Mouse (Mus musculus): Measurements from ENCODE around the gene Nfatc3.
A peak's percentile ranks its signal among the peaks of the same experiment; 100 is the strongest.
"Not testable (repeated sequence)": the region's sequence is repeated elsewhere in the genome, so short reads cannot be mapped to it uniquely, and the experiment has no call there.

The Nfatc3 gene

DNA sequence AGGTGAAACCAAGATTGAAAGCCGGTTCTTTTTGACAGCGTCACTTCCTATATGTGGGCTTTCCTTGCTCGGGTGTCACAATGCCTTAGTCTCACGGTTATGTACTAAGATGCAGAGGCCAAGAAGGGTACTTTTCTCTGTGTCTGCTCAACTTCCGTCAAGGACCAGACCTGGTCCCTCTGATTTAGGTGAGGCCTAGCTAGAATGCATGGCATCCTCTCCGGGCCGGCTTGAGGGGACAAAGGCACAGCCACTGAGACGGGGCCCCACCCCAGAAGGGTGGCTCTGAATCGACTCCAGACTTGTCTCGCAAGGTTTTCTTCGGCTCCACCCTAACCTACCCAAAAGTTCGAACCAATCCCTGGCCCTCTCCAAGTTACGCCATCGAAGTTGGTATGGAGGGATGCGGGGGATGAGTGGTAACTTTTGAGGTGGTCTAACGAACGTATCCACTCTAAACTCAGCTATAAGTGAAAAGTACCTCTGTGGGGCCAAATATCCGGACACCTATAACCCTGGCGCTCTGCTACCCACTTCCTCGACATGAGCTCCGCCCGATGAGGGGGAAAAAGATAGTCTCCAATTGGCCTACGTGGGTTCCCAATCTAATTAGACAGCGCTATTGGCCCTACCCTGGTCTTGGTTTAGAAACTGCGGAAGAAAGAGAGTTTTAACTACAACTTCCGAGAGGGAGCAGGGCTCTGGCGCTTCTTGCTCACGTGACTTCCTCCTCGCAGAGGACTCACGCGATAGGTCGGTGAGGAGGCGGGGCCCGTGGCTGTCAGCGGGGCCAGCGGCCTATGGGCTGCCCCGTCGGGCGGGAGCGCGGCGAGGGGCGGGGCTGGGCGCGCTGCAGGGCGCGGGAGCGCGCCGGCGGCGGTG, at the start of gene Nfatc3:
Gene Nfatc3, plus strand, starts transcription at position 110 of the 882 bp plus-strand sequence.
- peak; percentile 96 for DNase-seq

- DNase-seq = peak; percentile 90
Observed at GRCm38 (mm10) chr8:106010748-106011642, 47.6 kb upstream of the Nfatc3 start.

- DNase-seq = no peak
Observed at GRCm38 (mm10) chr8:106011643-106011986, 47.0 kb upstream of the Nfatc3 start, which contains the start of gene Ddx28. Gene Ddx28 (minus strand): TSS chr8:106011882.

- not testable (repeated sequence) for DNase-seq
Observed at GRCm38 (mm10) chr8:106012203-106012602, 46.4 kb upstream of the Nfatc3 start.

DNA sequence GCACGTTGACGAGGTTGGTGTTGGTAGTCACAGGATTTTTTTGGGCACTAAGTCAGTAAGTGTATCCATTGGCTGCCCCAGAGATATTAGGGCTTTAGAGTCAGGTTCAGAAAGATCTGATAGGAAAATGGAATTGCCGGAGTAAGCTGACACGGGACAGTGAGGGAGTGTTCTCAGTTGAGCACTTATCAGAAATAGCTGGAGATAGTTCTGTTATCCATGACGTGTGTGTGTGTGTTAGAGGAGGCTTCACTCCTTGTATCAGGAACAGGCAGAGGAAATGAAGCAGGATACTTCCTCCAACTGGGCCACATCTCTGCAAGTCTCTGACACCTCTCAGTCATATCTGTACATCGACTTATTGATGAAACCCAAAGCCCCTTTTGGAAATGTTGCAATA, 42.4 kb upstream of the Nfatc3 start:
- no peak for DNase-seq

DNA sequence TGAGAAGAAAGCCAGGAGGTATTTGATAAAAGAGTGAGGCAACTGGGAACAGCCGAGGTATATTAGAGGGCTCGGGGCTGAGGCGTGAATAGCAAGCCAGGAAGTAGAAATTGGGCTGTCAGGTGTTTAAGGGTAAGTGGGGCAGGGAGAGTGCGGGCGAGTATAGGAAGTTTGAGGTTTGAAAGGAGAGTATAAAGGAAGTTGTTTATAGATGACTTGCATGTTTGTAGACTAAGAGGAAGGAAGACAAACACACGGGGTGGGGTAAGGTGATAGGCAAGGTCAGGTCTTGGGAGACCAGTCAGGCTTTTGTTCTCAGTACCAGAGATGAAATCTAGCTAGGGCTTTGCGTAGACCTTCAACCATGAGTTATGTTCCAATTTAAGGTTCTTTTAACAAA, 41.5 kb upstream of the Nfatc3 start:
- DNase-seq = no peak

DNA sequence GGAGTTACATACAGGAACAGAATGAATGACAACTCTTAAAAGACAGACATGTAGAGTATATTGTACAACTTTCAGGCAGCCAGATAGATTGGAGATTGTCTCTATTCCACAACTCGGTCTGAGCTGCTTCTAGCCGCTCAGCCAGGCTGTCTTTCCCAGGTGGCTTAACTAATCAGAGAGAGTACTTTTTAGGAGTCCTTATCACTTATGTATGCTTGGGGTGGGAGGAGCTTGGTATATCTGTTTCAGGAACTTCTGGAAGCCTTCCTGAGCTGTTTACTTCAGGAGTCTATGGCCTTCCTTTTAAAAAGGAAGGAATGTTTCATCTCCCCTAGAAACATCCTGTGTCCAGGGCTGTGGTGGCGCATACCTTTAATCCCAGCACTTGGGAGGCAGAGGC, 40.6 kb upstream of the Nfatc3 start:
- DNase-seq = no peak

DNA sequence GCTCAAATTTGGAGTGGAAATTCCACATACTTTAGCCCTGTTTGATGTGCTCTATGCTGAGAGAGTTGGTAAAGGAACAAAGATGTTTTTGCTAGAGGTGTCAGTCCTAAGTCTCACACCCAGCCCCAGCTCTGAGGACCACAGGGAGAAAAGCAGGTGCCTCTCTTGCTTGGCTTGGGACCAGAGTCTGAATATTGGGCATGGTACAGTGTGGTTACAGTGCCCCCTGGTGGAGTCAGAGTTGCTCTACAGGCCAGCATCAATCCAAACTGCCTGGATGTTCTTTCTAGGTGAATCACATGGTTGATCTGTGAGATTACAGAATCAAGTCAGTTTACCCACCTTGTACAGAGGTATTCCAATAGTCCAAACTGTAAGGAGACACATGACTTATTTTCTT, 36.2 kb upstream of the Nfatc3 start:
- peak; percentile 70 for DNase-seq

DNA sequence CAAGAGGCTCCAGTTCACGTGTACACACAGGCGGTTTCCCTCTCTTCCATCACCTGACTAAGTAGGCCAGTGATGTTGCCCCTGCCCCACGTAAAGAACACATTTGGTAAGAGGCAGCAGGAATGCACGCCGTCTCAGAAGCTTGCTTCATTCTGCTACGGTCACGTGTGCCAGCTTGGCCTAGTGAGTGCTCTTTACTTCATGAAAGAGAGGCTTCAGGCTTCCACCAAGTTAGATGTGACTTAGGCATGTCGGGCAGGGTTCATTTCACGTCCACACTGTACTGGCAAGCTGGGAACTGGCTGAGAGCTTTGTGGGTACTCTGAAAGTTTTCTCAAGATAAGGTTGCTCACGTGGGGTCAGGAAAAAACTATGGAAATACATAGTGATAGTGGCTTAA, 19.9 kb upstream of the Nfatc3 start:
- no peak for DNase-seq

- no peak for DNase-seq
Observed at GRCm38 (mm10) chr8:106039605-106040004, 19.0 kb upstream of the Nfatc3 start.

DNA sequence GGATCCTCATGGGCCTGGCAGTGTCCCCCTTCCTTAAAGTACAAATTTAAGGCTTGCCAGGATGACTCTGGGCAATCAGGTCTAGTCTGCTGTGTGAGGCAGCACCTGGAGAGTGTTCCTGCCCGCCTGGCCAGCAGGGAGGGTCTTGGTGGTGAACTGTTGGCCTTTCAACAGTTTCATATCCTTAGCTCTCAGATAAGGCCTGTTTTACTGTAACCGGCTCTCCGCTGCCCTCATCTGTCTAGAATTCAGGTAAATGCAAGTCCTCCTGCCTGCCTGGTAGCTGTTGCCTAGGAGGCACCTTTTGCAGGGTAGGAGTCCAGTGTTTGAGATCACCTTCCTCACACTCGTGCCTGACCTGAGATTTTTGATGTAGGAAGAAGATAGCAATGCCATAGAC, 18.4 kb upstream of the Nfatc3 start:
- no peak for DNase-seq

DNA sequence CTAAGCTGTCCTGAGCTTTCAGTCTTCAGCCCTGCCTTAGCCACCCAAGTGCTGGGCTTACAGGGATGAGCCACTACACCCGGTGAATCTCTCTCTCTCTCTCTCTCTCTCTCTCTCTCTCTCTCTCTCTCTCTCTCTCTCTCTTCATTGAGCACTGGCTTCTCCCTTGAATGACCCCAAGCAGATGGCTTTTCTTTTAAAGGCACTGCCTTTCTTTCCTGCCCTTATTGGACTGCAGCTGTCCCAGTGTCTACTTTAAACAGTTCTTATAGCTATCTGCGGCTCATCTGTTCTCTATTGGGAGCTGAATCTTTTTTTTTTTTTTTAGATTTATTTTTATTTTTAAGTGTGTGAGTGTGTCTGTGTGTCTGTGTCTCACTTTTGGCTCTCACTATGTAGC, 15.6 kb upstream of the Nfatc3 start:
- DNase-seq = no peak

DNA sequence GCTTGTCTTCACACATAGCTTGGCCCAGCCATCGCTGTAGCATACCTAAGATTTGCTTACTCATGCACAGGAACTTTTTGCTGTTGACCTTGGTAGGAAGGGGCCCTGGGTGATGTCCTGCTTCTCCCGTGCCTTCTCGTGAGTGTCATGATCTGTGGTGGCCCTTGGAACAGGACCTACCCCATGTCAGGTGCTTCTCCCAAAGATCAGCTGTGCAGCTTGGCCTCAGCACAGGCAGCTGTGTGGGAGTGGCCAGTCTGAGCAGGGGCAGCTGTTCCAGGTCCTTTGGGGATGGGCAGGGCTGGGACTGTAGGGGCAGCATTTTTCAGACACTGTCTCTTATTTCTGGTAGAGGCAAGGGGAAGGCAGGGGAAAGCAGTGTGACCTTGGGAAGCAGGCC, 14.5 kb upstream of the Nfatc3 start:
- no peak for DNase-seq

- no peak for DNase-seq
Observed at GRCm38 (mm10) chr8:106046872-106047559, 11.6 kb upstream of the Nfatc3 start.

DNA sequence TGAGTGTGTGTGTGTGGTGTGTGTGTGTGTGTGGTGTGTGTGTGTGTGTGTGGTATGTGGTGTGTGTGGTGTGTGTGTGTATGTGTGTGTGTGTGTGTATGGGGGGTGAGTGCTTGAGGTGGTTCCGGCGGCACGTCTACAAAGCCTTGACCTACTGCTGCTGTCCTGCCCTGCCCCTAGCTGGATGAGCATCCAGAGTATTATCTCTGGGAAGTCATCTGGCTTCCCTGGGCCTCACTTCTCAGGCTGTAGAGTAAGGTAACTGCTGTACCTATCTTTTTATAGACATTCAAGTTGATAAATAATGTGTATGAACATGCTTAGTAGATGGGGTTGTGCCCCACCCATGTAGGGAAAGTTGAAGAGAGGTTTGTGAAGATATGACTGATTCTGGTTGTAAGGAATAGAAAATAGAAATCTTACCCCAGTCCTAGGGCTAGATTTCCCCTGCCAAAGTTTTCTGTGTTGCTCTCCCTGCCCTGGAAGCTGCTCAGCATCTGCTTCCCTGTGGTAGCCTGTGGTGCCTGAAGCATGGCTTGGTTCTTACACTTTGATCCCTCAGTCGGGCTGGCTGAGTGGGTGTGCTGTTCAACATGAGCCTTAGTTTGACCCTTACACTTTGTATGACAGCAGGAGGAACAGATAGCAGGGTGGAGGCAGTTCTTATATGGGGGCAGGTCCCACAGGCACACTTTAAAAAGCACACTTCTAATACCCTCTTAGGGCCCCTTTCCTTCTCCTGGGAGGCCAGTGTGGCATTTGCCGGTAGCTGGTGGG, 10.6 kb upstream of the Nfatc3 start:
- no peak for DNase-seq

GRCm38 (mm10) chr8:106049840-106050239, 8.8 kb upstream of the Nfatc3 start:
- DNase-seq = no peak

GRCm38 (mm10) chr8:106051068-106051467, 7.6 kb upstream of the Nfatc3 start:
- DNase-seq = no peak

GRCm38 (mm10) chr8:106052510-106053089, 6.0 kb upstream of the Nfatc3 start:
- no peak for DNase-seq

GRCm38 (mm10) chr8:106054190-106054811, 4.3 kb upstream of the Nfatc3 start:
- no peak for DNase-seq

DNA sequence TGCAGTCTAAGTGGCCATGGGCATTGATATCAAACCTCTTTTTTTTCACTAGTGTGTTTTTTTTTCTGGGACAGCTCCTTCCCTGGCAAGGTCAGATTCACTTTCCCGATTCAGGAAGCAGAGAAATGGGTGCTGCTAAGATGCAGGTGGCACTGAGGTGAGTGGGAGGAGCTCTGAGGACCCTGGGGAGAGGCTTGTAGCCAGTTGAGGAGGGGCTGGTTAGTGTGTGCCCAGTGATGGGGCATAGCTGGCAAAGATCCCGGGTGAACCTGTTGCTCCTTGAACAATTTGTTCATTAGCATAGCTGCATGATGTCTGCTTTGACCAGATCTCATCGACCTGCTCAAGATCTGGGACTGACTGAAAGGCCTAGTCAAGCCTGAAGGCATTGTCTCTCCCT, 3.6 kb upstream of the Nfatc3 start:
- DNase-seq = no peak

DNA sequence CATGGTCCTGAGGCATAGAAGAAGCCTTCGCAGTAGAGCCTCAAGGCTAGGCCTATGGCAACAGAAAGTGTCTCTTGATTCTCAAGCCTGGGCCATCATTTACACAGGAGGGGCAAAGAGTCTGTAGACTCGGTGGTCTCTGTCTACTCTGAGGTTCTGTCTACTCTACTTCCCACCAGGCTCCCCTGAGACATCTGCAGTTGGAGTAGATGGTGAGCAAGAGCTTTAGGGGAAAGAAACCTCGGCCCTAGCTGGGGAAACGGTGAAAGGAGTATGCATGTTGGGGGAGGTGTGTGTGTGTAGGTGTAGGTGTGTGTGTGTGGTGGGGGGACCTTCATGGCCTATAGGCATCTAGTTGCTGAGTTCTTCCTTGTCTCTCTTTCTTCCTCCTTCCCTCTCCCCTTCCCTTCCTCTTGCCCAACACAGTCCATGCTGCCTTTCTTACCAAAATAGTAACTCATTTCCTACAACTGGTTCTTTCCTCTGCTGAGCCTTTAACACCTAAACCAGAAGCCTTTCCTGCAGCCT, 2.1 kb upstream of the Nfatc3 start:
- DNase-seq = no peak

All from cerebellum, adult 11-12 months (tissue).